Mouse (Mus musculus): ENCODE results near the gene Art2b. TPM values are rescaled to one million over a fixed set of nuclear protein-coding genes. Genes with fewer than 3 reads are reported as not detected.

Gene Art2b
- polyA plus RNA-seq (2014; fragmentation: Illumina TruSeq; extraction: RNeasy Lipid Tissue Mini Kit (QIAGEN cat#74804); ENCODE audit: low read depth, low replicate concordance) = 2.3 TPM

DNA sequence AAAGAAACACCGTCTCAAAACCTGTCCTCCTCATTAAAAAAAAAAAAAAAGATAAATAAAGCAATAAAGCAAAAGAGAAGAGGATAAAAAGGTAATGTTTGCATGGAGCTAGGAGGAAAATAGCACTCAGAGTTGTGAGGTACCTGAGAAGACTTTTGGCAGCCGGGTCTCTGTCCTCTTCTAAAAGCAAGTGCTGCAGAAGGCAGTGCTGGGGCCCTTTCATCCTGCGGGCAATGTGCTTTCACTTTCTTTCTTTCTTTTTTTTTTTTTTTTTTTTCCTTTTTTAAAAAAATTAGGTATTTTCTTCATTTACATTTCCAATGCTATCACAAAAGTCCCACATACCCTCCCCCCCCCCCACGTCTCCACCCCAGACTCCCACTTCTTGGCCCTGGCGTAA is at the start of gene Art2b:
Gene Art2b (minus strand): TSS at position 193 of the 400 bp plus-strand sequence.

Other genes with a start within 250 kb of the Art2b start
- gene Arap1, start 237.5 kb downstream of the Art2b start, polyA plus RNA-seq (2014; fragmentation: Illumina TruSeq; extraction: RNeasy Lipid Tissue Mini Kit (QIAGEN cat#74804); ENCODE audit: low read depth, low replicate concordance) = 7.2 TPM
- gene Gm45837, start 174.7 kb downstream of the Art2b start, polyA plus RNA-seq (2014; fragmentation: Illumina TruSeq; extraction: RNeasy Lipid Tissue Mini Kit (QIAGEN cat#74804); ENCODE audit: low read depth, low replicate concordance) = not detected
- gene Pde2a, start 163.9 kb downstream of the Art2b start, polyA plus RNA-seq (2014; fragmentation: Illumina TruSeq; extraction: RNeasy Lipid Tissue Mini Kit (QIAGEN cat#74804); ENCODE audit: low read depth, low replicate concordance) = 5.7 TPM
- gene Clpb, start 78.0 kb upstream of the Art2b start, polyA plus RNA-seq (2014; fragmentation: Illumina TruSeq; extraction: RNeasy Lipid Tissue Mini Kit (QIAGEN cat#74804); ENCODE audit: low read depth, low replicate concordance) = 4.3 TPM
- gene Phox2a, start 232.7 kb upstream of the Art2b start, polyA plus RNA-seq (2014; fragmentation: Illumina TruSeq; extraction: RNeasy Lipid Tissue Mini Kit (QIAGEN cat#74804); ENCODE audit: low read depth, low replicate concordance) = not detected